Mouse (Mus musculus) cerebellum, adult 2 months (tissue): Measurements from ENCODE around the gene Noxa1.

Experiments used
- CTCF ChIP-seq: fragments of 200-500 bp; IDR thresholded peaks from 2 replicates; pipeline ENCODE4 v1.5.1; 2011; ENCODE audit warnings: low read depth, mild to moderate bottlenecking, control low read depth, low read length, moderate library complexity, borderline replicate concordance; ENCODE audit not compliant: insufficient read depth
- POLR2A ChIP-seq: fragments of 200-500 bp; IDR thresholded peaks from 2 replicates; pipeline ENCODE4 v1.6.1; 2011; ENCODE audit warnings: low read length, control low read depth, borderline replicate concordance; ENCODE audit not compliant: insufficient read depth

DNA sequence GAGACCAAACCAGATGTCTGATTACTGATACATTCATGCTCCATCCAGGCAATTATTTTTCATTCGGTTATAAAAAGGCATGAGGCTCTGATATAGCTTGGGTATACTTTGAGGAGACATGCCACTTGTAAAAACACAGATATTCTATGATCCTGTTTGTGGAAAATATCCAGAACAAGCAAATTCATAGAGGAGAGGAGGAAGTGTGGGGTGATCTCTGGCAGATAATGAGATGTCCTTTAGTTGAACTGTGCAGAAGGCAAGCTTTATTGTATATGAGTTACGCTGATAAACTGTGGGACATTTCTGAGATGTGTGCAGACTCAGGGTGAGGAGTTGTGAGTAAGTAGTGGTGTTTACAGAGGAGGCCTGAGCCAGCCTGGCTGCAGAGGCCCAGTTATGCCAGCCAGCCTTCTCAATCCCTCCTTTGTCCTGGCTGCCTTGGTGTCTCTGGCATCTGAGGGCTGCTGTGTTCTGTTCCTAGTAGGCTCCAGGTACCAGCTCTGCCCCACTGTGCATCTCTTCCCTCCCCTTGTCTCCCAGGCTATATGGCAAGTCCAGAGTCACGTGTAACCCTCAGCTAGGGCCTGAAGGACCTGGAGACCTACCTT, 3.2 kb upstream of the Noxa1 start:
- TF ChIP-seq CTCF, result no peak
- no peak for TF ChIP-seq POLR2A
